Comparison of ENCODE assay signal across 9 mouse cellular contexts in genomic region chr4:133614274-133614761, GRCm38 (mm10). TPM values are rescaled to one million over a fixed set of nuclear protein-coding genes. Genes with fewer than 3 reads are reported as not detected.
DNase-seq lines count a peak whose midpoint lies in the region; TF ChIP-seq lines count a peak whose summit lies in the region.
"Had no signal": no experiment of that assay in that cellular context is flagged by ENCODE, and none has a peak within 500 bp of the region (broad histone marks: within the 10 kb centered on the region; RNA-seq: fewer than 3 reads in every experiment).

No protein-coding gene starts in this region.

- intact Hi-C loops in gastrocnemius, adult 2 months (cut with DNase I): no loop called here

- H3K4me3 ChIP-seq in gastrocnemius, adult 2 months: no peak overlapping the region
- H3K4me3 ChIP-seq: embryonic facial prominence, embryonic 12.5 days had no signal

- no peak for TF ChIP-seq CTCF in gastrocnemius, adult 2 months (IDR thresholded peaks at IDR 0.05)

- peak; percentile 66 for DNase-seq in gastrocnemius, adult 2 months
- DNase-seq in gastrocnemius, postnatal 4 days (ENCODE audit: low spot score in 2 of 2): no peak
- DNase-seq in right cerebral cortex, adult 18-20 months: peak; percentile 89
- no peak for DNase-seq in right cerebral cortex, postnatal 4 days
- DNase-seq in layer of hippocampus, postnatal 36 days: peak; percentile 56 to 57
- DNase-seq in right cerebral cortex, postnatal 10 days (ENCODE audit: low spot score in 2 of 2): peak; percentile 65
- DNase-seq in ovary, postnatal 14 days (ENCODE audit: low spot score): no peak
- DNase-seq in urinary bladder, adult 18-20 months (ENCODE audit: low spot score in 2 of 2): no peak

- H3K27ac ChIP-seq in gastrocnemius, adult 2 months: peak overlapping the region; percentile 62
- H3K27ac ChIP-seq: embryonic facial prominence, embryonic 12.5 days had no signal

RNA-seq across cellular contexts. Expression of gene Sfn, which starts 12.3 kb away (rescaled TPM):
- 1 to 10 TPM; 1.1 to 1.5 TPM for total RNA-seq in gastrocnemius, adult 2 months (2021)
- total RNA-seq in gastrocnemius, postnatal 4 days (2021): 1 to 10 TPM; 2.2 to 2.3 TPM
- 1 to 10 TPM; 1.5 to 1.9 TPM for total RNA-seq in layer of hippocampus, postnatal 36 days (2021)

RNA-seq across cellular contexts. Expression of gene Gpn2, which starts 30.2 kb away (rescaled TPM):
- 1 to 10 TPM; 4.9 to 6.3 TPM for total RNA-seq in gastrocnemius, adult 2 months (2021)
- 1 to 10 TPM; 6.5 to 7.6 TPM for total RNA-seq in gastrocnemius, postnatal 4 days (2021)
- 10 to 100 TPM; 10.1 to 10.3 TPM for total RNA-seq in layer of hippocampus, postnatal 36 days (2021)

RNA-seq across cellular contexts. Expression of gene Zdhhc18, which starts 35.6 kb away (rescaled TPM):
- total RNA-seq in gastrocnemius, adult 2 months (2021): 10 to 100 TPM; 25.4 to 32.3 TPM
- 10 to 100 TPM; 20.8 to 23.7 TPM for total RNA-seq in gastrocnemius, postnatal 4 days (2021)
- total RNA-seq in layer of hippocampus, postnatal 36 days (2021): 10 to 100 TPM; 30.1 to 32.8 TPM

RNA-seq across cellular contexts. Expression of gene Gpatch3, which starts 39.8 kb away (rescaled TPM):
- total RNA-seq in gastrocnemius, adult 2 months (2021): 1 to 10 TPM; 3.0 to 3.2 TPM
- total RNA-seq in gastrocnemius, postnatal 4 days (2021): 1 to 10 TPM; 5.2 to 6.0 TPM
- total RNA-seq in layer of hippocampus, postnatal 36 days (2021): 1 to 10 TPM; 7.0 to 7.2 TPM

RNA-seq across cellular contexts. Expression of gene Pigv, which starts 58.1 kb away (rescaled TPM):
- total RNA-seq in gastrocnemius, adult 2 months (2021): 10 to 100 TPM; 10.4 to 11.7 TPM
- total RNA-seq in gastrocnemius, postnatal 4 days (2021): 10 to 100 TPM; 11.3 to 11.7 TPM
- total RNA-seq in layer of hippocampus, postnatal 36 days (2021): 1 to 10 TPM; 8.3 to 9.1 TPM

Comparison
In these comparisons a context has a peak if more than half of its experiments do, and no peak if none do; other contexts are left out.
1. DNase-seq: peak in gastrocnemius, adult 2 months (single experiment), right cerebral cortex, adult 18-20 months (single experiment), layer of hippocampus, postnatal 36 days (2 of 2) and right cerebral cortex, postnatal 10 days (2 of 2); none in gastrocnemius, postnatal 4 days (0 of 2), right cerebral cortex, postnatal 4 days (single experiment), ovary, postnatal 14 days (single experiment) and urinary bladder, adult 18-20 months (0 of 2).